Mouse (Mus musculus) lung, postnatal 25 days (tissue): ENCODE results near the gene C1galt1.
A peak's percentile ranks its signal among the peaks of the same experiment; 100 is the strongest.

Source experiments
- DNase-seq: peaks from one replicate; pipeline ENCODE4 v3.0.0; 2022; ENCODE audit warnings: low spot score

Gene C1galt1

GRCm38 (mm10) chr6:7859161-7859560 is 14.5 kb downstream of the C1galt1 start:
- DNase-seq, result no peak

GRCm38 (mm10) chr6:7861033-7861432 is 16.4 kb downstream of the C1galt1 start:
- DNase-seq, result no peak

GRCm38 (mm10) chr6:7863354-7863753 is 18.7 kb downstream of the C1galt1 start:
- no peak for DNase-seq

- no peak for DNase-seq
These were observed 32.2 kb downstream of the C1galt1 start for GRCm38 (mm10) chr6:7876836-7877235.

GRCm38 (mm10) chr6:7881595-7882128 is 37.0 kb downstream of the C1galt1 start:
- no peak for DNase-seq

GRCm38 (mm10) chr6:7882520-7882919 is 37.9 kb downstream of the C1galt1 start:
- peak; percentile 69 for DNase-seq

- DNase-seq, result no peak
These were observed 41.5 kb downstream of the C1galt1 start for GRCm38 (mm10) chr6:7885994-7886684.

GRCm38 (mm10) chr6:7886685-7887004 is 42.0 kb downstream of the C1galt1 start:
- DNase-seq, result no peak

GRCm38 (mm10) chr6:7896339-7896738 is 51.7 kb downstream of the C1galt1 start:
- DNase-seq, result no peak

GRCm38 (mm10) chr6:7912015-7912414 is 67.4 kb downstream of the C1galt1 start:
- no peak for DNase-seq
